27 mouse cellular contexts compared by ENCODE assay signal in the genomic region with DNA sequence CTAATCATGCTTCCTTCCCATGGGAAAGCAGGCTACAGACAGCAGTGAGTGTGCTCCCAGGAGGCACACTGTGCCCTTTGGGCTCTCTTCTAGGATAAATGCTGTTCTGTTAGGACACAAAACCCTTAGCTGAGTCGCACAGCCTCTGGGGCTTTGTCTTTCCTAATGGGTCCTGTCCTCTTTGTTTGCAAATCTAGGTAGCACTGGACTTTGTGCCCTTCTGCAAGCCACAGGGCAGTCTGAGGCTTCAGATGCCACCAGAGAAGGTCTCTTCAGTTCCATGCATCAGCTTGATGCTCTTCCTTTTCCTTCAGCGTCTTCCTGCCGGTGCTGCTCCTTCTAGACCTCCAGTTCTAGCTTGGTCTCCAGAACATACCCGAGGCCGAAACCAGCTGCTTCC. TPM values are rescaled to one million over a fixed set of nuclear protein-coding genes. Genes with fewer than 3 reads are reported as not detected.
DNase-seq lines count a peak whose midpoint lies in the region; ATAC-seq and TF ChIP-seq lines count a peak whose summit lies in the region.
"Had no signal": no experiment of that assay in that cellular context is flagged by ENCODE, and none has a peak within 500 bp of the region (broad histone marks: within the 10 kb centered on the region; RNA-seq: fewer than 3 reads in every experiment).

No protein-coding gene starts in this region.

- WGBS in forebrain, embryonic 13.5 days, result 91% methylated on average over 5 of the region's 5 CpGs
- WGBS in forebrain, embryonic 15.5 days, result 93% methylated on average over 5 of the region's 5 CpGs
- 69% methylated on average over 5 of the region's 5 CpGs for WGBS in heart, postnatal 0 days
- 55% methylated on average over 5 of the region's 5 CpGs for WGBS in liver, embryonic 13.5 days (ENCODE audit: insufficient replicate concordance)
- 51% methylated on average over 5 of the region's 5 CpGs for WGBS in liver, embryonic 16.5 days (ENCODE audit: insufficient replicate concordance)

- H3K4me2 ChIP-seq in forebrain, embryonic 13.5 days, result no peak overlapping the region
- no peak overlapping the region for H3K4me2 ChIP-seq in forebrain, embryonic 15.5 days (replicated peaks)
- no peak overlapping the region for H3K4me2 ChIP-seq in heart, postnatal 0 days (ENCODE audit: low read depth, low read length)
- no peak overlapping the region for H3K4me2 ChIP-seq in liver, embryonic 13.5 days
- no peak overlapping the region for H3K4me2 ChIP-seq in liver, embryonic 16.5 days (ENCODE audit: low read depth, low read length)
- H3K4me2 ChIP-seq: embryonic facial prominence, embryonic 13.5 days; forebrain, embryonic 12.5 days; heart, embryonic 11.5 days; hindbrain, embryonic 13.5 days had no signal

- no peak for TF ChIP-seq EP300 in heart, postnatal 0 days (IDR thresholded peaks at IDR 0.05; ENCODE audit: low read depth)

- DNase-seq in heart, postnatal 0 days (ENCODE audit: low spot score), result no peak
- no peak for DNase-seq in heart, adult 11 months
- no peak for DNase-seq in liver, embryonic 13.5 days
- no peak for DNase-seq in liver
- DNase-seq in right cerebral cortex, postnatal 10 days (ENCODE audit: low spot score in 2 of 2), result no peak
- DNase-seq: adrenal gland, adult 8-10 months; adrenal gland, postnatal 25 days; cerebellum, adult 11-12 months; cerebellum, adult 8-10 months; cerebellum, postnatal 10 days; cerebellum, postnatal 36 days; embryo, embryonic 11 days; forebrain, postnatal 0 days; gastrocnemius, adult 2 months; gastrocnemius, postnatal 14 days; heart, adult 18-20 months had no signal

- TF ChIP-seq CTCF in heart, postnatal 0 days (IDR thresholded peaks at IDR 0.05; ENCODE audit: low read depth), result no peak

- no peak overlapping the region for H3K4me3 ChIP-seq in forebrain, embryonic 13.5 days
- H3K4me3 ChIP-seq in forebrain, embryonic 15.5 days, result no peak overlapping the region
- H3K4me3 ChIP-seq in heart, postnatal 0 days (ENCODE audit: low read depth, low read length), result no peak overlapping the region
- no peak overlapping the region for H3K4me3 ChIP-seq in liver, embryonic 13.5 days (replicated peaks)
- H3K4me3 ChIP-seq in liver, embryonic 16.5 days (ENCODE audit: low read depth, low read length), result no peak overlapping the region
- H3K4me3 ChIP-seq: embryonic facial prominence, embryonic 10.5 days; embryonic facial prominence, embryonic 13.5 days; erythroblast, embryonic 14.5 days; forebrain, embryonic 12.5 days; gastrocnemius, adult 2 months; hindbrain, embryonic 13.5 days had no signal

- no peaks in the 10 kb centered on the region for H3K27me3 ChIP-seq in forebrain, embryonic 13.5 days
- no peaks in the 10 kb centered on the region for H3K27me3 ChIP-seq in forebrain, embryonic 15.5 days
- no peaks in the 10 kb centered on the region for H3K27me3 ChIP-seq in heart, postnatal 0 days (ENCODE audit: control insufficient read depth, insufficient read depth, low read length)
- H3K27me3 ChIP-seq in liver, embryonic 13.5 days, result no peaks in the 10 kb centered on the region
- no peaks in the 10 kb centered on the region for H3K27me3 ChIP-seq in liver, embryonic 16.5 days (ENCODE audit: control insufficient read depth, insufficient read depth, low read depth, low read length)
- H3K27me3 ChIP-seq: embryonic facial prominence, embryonic 13.5 days; forebrain, embryonic 12.5 days; hindbrain, embryonic 13.5 days had no signal

- H3K4me1 ChIP-seq in forebrain, embryonic 13.5 days, result peaks cover 3% of the 10 kb centered on the region; the same call in 1 of the 2 replicates
- H3K4me1 ChIP-seq in forebrain, embryonic 15.5 days, result no peaks in the 10 kb centered on the region
- H3K4me1 ChIP-seq in heart, postnatal 0 days (ENCODE audit: control insufficient read depth, insufficient read depth), result peaks cover 29% of the 10 kb centered on the region
- peaks cover 42% of the 10 kb centered on the region for H3K4me1 ChIP-seq in liver, embryonic 13.5 days (replicated peaks)
- peaks cover 14% of the 10 kb centered on the region for H3K4me1 ChIP-seq in liver, embryonic 16.5 days (ENCODE audit: control insufficient read depth, low read depth, low read length)

- H3K9me3 ChIP-seq in forebrain, embryonic 13.5 days (replicated peaks), result no peaks in the 10 kb centered on the region
- no peaks in the 10 kb centered on the region for H3K9me3 ChIP-seq in forebrain, embryonic 15.5 days
- H3K9me3 ChIP-seq in heart, postnatal 0 days (replicated peaks; ENCODE audit: control insufficient read depth, low read length), result no peaks in the 10 kb centered on the region
- no peaks in the 10 kb centered on the region for H3K9me3 ChIP-seq in liver, embryonic 13.5 days (replicated peaks)
- no peaks in the 10 kb centered on the region for H3K9me3 ChIP-seq in liver, embryonic 16.5 days (replicated peaks; ENCODE audit: control insufficient read depth, low read length)
- H3K9me3 ChIP-seq: embryonic facial prominence, embryonic 10.5 days; embryonic facial prominence, embryonic 13.5 days; forebrain, embryonic 12.5 days; hindbrain, embryonic 13.5 days had no signal

- ATAC-seq in forebrain, embryonic 13.5 days, result no peak
- no peak for ATAC-seq in forebrain, embryonic 15.5 days (replicated peaks)
- no peak for ATAC-seq in heart, postnatal 0 days (ENCODE audit: insufficient read depth, low read depth)
- ATAC-seq in liver, embryonic 13.5 days (ENCODE audit: low read depth), result peak; percentile 51
- ATAC-seq in liver, embryonic 16.5 days (ENCODE audit: low read depth), result 0 out of 2 replicates have a peak, but pooled peaks have one; percentile 35
- ATAC-seq: activated CD4-positive, CD25-positive, alpha-beta regulatory T cell, adult 4 months; forebrain, postnatal 0 days; hindbrain, embryonic 16.5 days had no signal

- no peak overlapping the region for H3K9ac ChIP-seq in forebrain, embryonic 13.5 days
- no peak overlapping the region for H3K9ac ChIP-seq in forebrain, embryonic 15.5 days (replicated peaks)
- no peak overlapping the region for H3K9ac ChIP-seq in heart, postnatal 0 days (replicated peaks; ENCODE audit: low read depth, low read length)
- H3K9ac ChIP-seq in liver, embryonic 13.5 days, result no peak overlapping the region
- no peak overlapping the region for H3K9ac ChIP-seq in liver, embryonic 16.5 days (ENCODE audit: low read depth, low read length)
- H3K9ac ChIP-seq: embryonic facial prominence, embryonic 13.5 days; forebrain, embryonic 12.5 days; forebrain, postnatal 0 days; hindbrain, embryonic 13.5 days had no signal

- H3K36me3 ChIP-seq in forebrain, embryonic 13.5 days (ENCODE audit: poor library complexity, severe bottlenecking), result no peaks in the 10 kb centered on the region
- H3K36me3 ChIP-seq in forebrain, embryonic 15.5 days, result no peaks in the 10 kb centered on the region
- no peaks in the 10 kb centered on the region for H3K36me3 ChIP-seq in heart, postnatal 0 days (replicated peaks; ENCODE audit: control insufficient read depth, insufficient read depth, low read length)
- no peaks in the 10 kb centered on the region for H3K36me3 ChIP-seq in liver, embryonic 13.5 days
- H3K36me3 ChIP-seq in liver, embryonic 16.5 days (ENCODE audit: control insufficient read depth, insufficient read depth), result no peaks in the 10 kb centered on the region
- H3K36me3 ChIP-seq: embryonic facial prominence, embryonic 13.5 days; forebrain, embryonic 12.5 days; hindbrain, embryonic 13.5 days had no signal

- peak overlapping the region; percentile 20; the same call in 1 of the 2 replicates for H3K27ac ChIP-seq in forebrain, embryonic 13.5 days
- H3K27ac ChIP-seq in forebrain, embryonic 15.5 days (replicated peaks), result no peak overlapping the region
- H3K27ac ChIP-seq in heart, postnatal 0 days (ENCODE audit: low read depth), result peak overlapping the region; percentile 23; the same call in 1 of the 2 replicates
- no peak overlapping the region; the same call in 1 of the 2 replicates for H3K27ac ChIP-seq in liver, embryonic 13.5 days
- peak overlapping the region; percentile 59; the same call in 1 of the 2 replicates for H3K27ac ChIP-seq in liver, embryonic 16.5 days (ENCODE audit: low read length)
- H3K27ac ChIP-seq: embryonic facial prominence, embryonic 10.5 days; embryonic facial prominence, embryonic 13.5 days; forebrain, embryonic 12.5 days; gastrocnemius, adult 2 months; hindbrain, embryonic 13.5 days had no signal

RNA-seq across cellular contexts. Expression of a gene that starts 42.5 kb away (rescaled TPM):
- 25.8 and 30.6 TPM in 2 replicates for polyA plus RNA-seq in forebrain, embryonic 13.5 days (2015; fragmentation: Nextera tagmentation; extraction: Ambion mirVana)
- 23.6 and 23.7 TPM in 2 replicates for polyA plus RNA-seq in forebrain, embryonic 15.5 days (2015; fragmentation: Nextera tagmentation; extraction: Ambion mirVana)
- total RNA-seq in heart, postnatal 0 days (2014; rRNA removed; ENCODE audit: low replicate concordance), result 69.3 and 83.2 TPM in 2 replicates
- 12.7 and 14.5 TPM in 2 replicates for polyA plus RNA-seq in heart, postnatal 0 days (2015; fragmentation: Nextera tagmentation; extraction: Ambion mirVana)
- polyA plus RNA-seq in liver, embryonic 13.5 days (2015; fragmentation: Nextera tagmentation; extraction: Ambion mirVana), result 6.2 and 7.5 TPM in 2 replicates
- polyA plus RNA-seq in liver, embryonic 16.5 days (2015; fragmentation: Nextera tagmentation; extraction: Ambion mirVana), result 5.8 and 6.7 TPM in 2 replicates

Comparison
In these comparisons a context has a peak if more than half of its experiments do, and no peak if none do; other contexts are left out.
1. H3K27ac ChIP-seq: peak in forebrain, embryonic 13.5 days (single experiment), heart, postnatal 0 days (single experiment) and liver, embryonic 16.5 days (single experiment); none in forebrain, embryonic 15.5 days (single experiment) and liver, embryonic 13.5 days (single experiment).
2. ATAC-seq: peak in liver, embryonic 13.5 days (single experiment) and liver, embryonic 16.5 days (single experiment); none in forebrain, embryonic 13.5 days (single experiment), forebrain, embryonic 15.5 days (single experiment) and heart, postnatal 0 days (single experiment).